Mouse (Mus musculus): ENCODE data around the gene Mad1l1. TPM values are rescaled to one million over a fixed set of nuclear protein-coding genes. Genes with fewer than 3 reads are reported as not detected.

The Mad1l1 gene
- polyA plus RNA-seq, 1 experiment from 2014 or later: 37.4 TPM

- ATAC-seq (ENCODE audit: insufficient read depth, low FRiP score): no peak
- Histone ChIP-seq H3K4me2 (ENCODE audit: low read depth, low read length) (no peak overlapping the region), H3K4me1 (ENCODE audit: control insufficient read depth, insufficient read depth, low read length) (no peaks in the 10 kb centered on the region), H3K9me3 (replicated peaks; ENCODE audit: control insufficient read depth, low read length) (no peaks in the 10 kb centered on the region), H3K9ac (ENCODE audit: low read length) (no peak overlapping the region), H3K36me3 (ENCODE audit: control insufficient read depth, insufficient read depth, low read length) (no peaks in the 10 kb centered on the region), H3K27me3 (ENCODE audit: control insufficient read depth, insufficient read depth, low read length) (no peaks in the 10 kb centered on the region), H3K4me3 (replicated peaks; ENCODE audit: low read length) (no peak overlapping the region), H3K27ac (ENCODE audit: low read length) (no peak overlapping the region)
- 84% methylated on average over 5 of the region's 5 CpGs for WGBS
Observed at GRCm38 (mm10) chr5:140258633-140259032, 62.7 kb downstream of the Mad1l1 start.

GRCm38 (mm10) chr5:140258035-140258434 lies 63.3 kb downstream of the Mad1l1 start:
- Histone ChIP-seq H3K4me1 (ENCODE audit: control insufficient read depth, insufficient read depth, low read length) (no peaks in the 10 kb centered on the region), H3K4me2 (ENCODE audit: low read depth, low read length) (no peak overlapping the region), H3K27me3 (ENCODE audit: control insufficient read depth, insufficient read depth, low read length) (no peaks in the 10 kb centered on the region), H3K4me3 (replicated peaks; ENCODE audit: low read length) (no peak overlapping the region), H3K27ac (ENCODE audit: low read length) (no peak overlapping the region), H3K9ac (ENCODE audit: low read length) (no peak overlapping the region), H3K9me3 (replicated peaks; ENCODE audit: control insufficient read depth, low read length) (no peaks in the 10 kb centered on the region), H3K36me3 (ENCODE audit: control insufficient read depth, insufficient read depth, low read length) (no peaks in the 10 kb centered on the region)
- ATAC-seq (ENCODE audit: insufficient read depth, low FRiP score): no peak
- 89% methylated on average over 3 of the region's 3 CpGs for WGBS

GRCm38 (mm10) chr5:140257439-140257838 lies 63.9 kb downstream of the Mad1l1 start:
- 89% methylated on average over 5 of the region's 5 CpGs for WGBS
- Histone ChIP-seq H3K9ac (ENCODE audit: low read length) (no peak overlapping the region), H3K27me3 (ENCODE audit: control insufficient read depth, insufficient read depth, low read length) (no peaks in the 10 kb centered on the region), H3K4me1 (ENCODE audit: control insufficient read depth, insufficient read depth, low read length) (no peaks in the 10 kb centered on the region), H3K4me3 (replicated peaks; ENCODE audit: low read length) (no peak overlapping the region), H3K4me2 (ENCODE audit: low read depth, low read length) (no peak overlapping the region), H3K36me3 (ENCODE audit: control insufficient read depth, insufficient read depth, low read length) (no peaks in the 10 kb centered on the region), H3K9me3 (replicated peaks; ENCODE audit: control insufficient read depth, low read length) (no peaks in the 10 kb centered on the region), H3K27ac (ENCODE audit: low read length) (no peak overlapping the region)
- no peak for ATAC-seq (ENCODE audit: insufficient read depth, low FRiP score)

GRCm38 (mm10) chr5:140256685-140257084 lies 64.7 kb downstream of the Mad1l1 start:
- no peaks in the 10 kb centered on the region for H3K4me1 ChIP-seq (ENCODE audit: control insufficient read depth, insufficient read depth, low read length)
- H3K9ac ChIP-seq (ENCODE audit: low read length): no peak overlapping the region
- no peak for ATAC-seq (ENCODE audit: insufficient read depth, low FRiP score)
- no peak overlapping the region for H3K4me2 ChIP-seq (ENCODE audit: low read depth, low read length)
- WGBS: 80% methylated on average over 10 of the region's 10 CpGs
- no peaks in the 10 kb centered on the region for H3K36me3 ChIP-seq (ENCODE audit: control insufficient read depth, insufficient read depth, low read length)
- H3K9me3 ChIP-seq (replicated peaks; ENCODE audit: control insufficient read depth, low read length): no peaks in the 10 kb centered on the region
- H3K27ac ChIP-seq (ENCODE audit: low read length): no peak overlapping the region
- no peaks in the 10 kb centered on the region for H3K27me3 ChIP-seq (ENCODE audit: control insufficient read depth, insufficient read depth, low read length)
- H3K4me3 ChIP-seq (replicated peaks; ENCODE audit: low read length): no peak overlapping the region

- H3K36me3 ChIP-seq (ENCODE audit: control insufficient read depth, insufficient read depth, low read length): no peaks in the 10 kb centered on the region
- no peaks in the 10 kb centered on the region for H3K4me1 ChIP-seq (ENCODE audit: control insufficient read depth, insufficient read depth, low read length)
- WGBS: 73% methylated on average over 5 of the region's 5 CpGs
- no peak overlapping the region for H3K9ac ChIP-seq (ENCODE audit: low read length)
- ATAC-seq (ENCODE audit: insufficient read depth, low FRiP score): no peak
- H3K4me3 ChIP-seq (replicated peaks; ENCODE audit: low read length): no peak overlapping the region
- no peaks in the 10 kb centered on the region for H3K9me3 ChIP-seq (replicated peaks; ENCODE audit: control insufficient read depth, low read length)
- no peaks in the 10 kb centered on the region for H3K27me3 ChIP-seq (ENCODE audit: control insufficient read depth, insufficient read depth, low read length)
- no peak overlapping the region for H3K27ac ChIP-seq (ENCODE audit: low read length)
- H3K4me2 ChIP-seq (ENCODE audit: low read depth, low read length): no peak overlapping the region
Observed at GRCm38 (mm10) chr5:140255265-140255664, 66.1 kb downstream of the Mad1l1 start.

GRCm38 (mm10) chr5:140254656-140255055 lies 66.7 kb downstream of the Mad1l1 start:
- H3K27me3 ChIP-seq (ENCODE audit: control insufficient read depth, insufficient read depth, low read length): no peaks in the 10 kb centered on the region
- WGBS: 92% methylated on average over 1 of the region's 1 CpGs
- H3K9ac ChIP-seq (ENCODE audit: low read length): no peak overlapping the region
- no peak overlapping the region for H3K4me2 ChIP-seq (ENCODE audit: low read depth, low read length)
- no peaks in the 10 kb centered on the region for H3K36me3 ChIP-seq (ENCODE audit: control insufficient read depth, insufficient read depth, low read length)
- H3K9me3 ChIP-seq (replicated peaks; ENCODE audit: control insufficient read depth, low read length): no peaks in the 10 kb centered on the region
- no peak overlapping the region for H3K4me3 ChIP-seq (replicated peaks; ENCODE audit: low read length)
- H3K27ac ChIP-seq (ENCODE audit: low read length): no peak overlapping the region
- H3K4me1 ChIP-seq (ENCODE audit: control insufficient read depth, insufficient read depth, low read length): no peaks in the 10 kb centered on the region
- ATAC-seq (ENCODE audit: insufficient read depth, low FRiP score): no peak

GRCm38 (mm10) chr5:140251989-140252388 lies 69.4 kb downstream of the Mad1l1 start:
- ATAC-seq (ENCODE audit: insufficient read depth, low FRiP score): no peak
- Histone ChIP-seq H3K4me2 (ENCODE audit: low read depth, low read length) (no peak overlapping the region), H3K9me3 (replicated peaks; ENCODE audit: control insufficient read depth, low read length) (no peaks in the 10 kb centered on the region), H3K4me3 (replicated peaks; ENCODE audit: low read length) (no peak overlapping the region), H3K36me3 (ENCODE audit: control insufficient read depth, insufficient read depth, low read length) (no peaks in the 10 kb centered on the region), H3K4me1 (ENCODE audit: control insufficient read depth, insufficient read depth, low read length) (no peaks in the 10 kb centered on the region), H3K9ac (ENCODE audit: low read length) (no peak overlapping the region), H3K27ac (ENCODE audit: low read length) (no peak overlapping the region), H3K27me3 (ENCODE audit: control insufficient read depth, insufficient read depth, low read length) (no peaks in the 10 kb centered on the region)
- WGBS: 89% methylated on average over 2 of the region's 2 CpGs

- no peak overlapping the region for H3K4me3 ChIP-seq (replicated peaks; ENCODE audit: low read length)
- H3K27me3 ChIP-seq (ENCODE audit: control insufficient read depth, insufficient read depth, low read length): no peaks in the 10 kb centered on the region
- 87% methylated on average over 3 of the region's 3 CpGs for WGBS
- no peak overlapping the region for H3K4me2 ChIP-seq (ENCODE audit: low read depth, low read length)
- no peak for ATAC-seq (ENCODE audit: insufficient read depth, low FRiP score)
- H3K9me3 ChIP-seq (replicated peaks; ENCODE audit: control insufficient read depth, low read length): no peaks in the 10 kb centered on the region
- H3K4me1 ChIP-seq (ENCODE audit: control insufficient read depth, insufficient read depth, low read length): no peaks in the 10 kb centered on the region
- H3K9ac ChIP-seq (ENCODE audit: low read length): no peak overlapping the region
- H3K36me3 ChIP-seq (ENCODE audit: control insufficient read depth, insufficient read depth, low read length): no peaks in the 10 kb centered on the region
- no peak overlapping the region for H3K27ac ChIP-seq (ENCODE audit: low read length)
Observed at GRCm38 (mm10) chr5:140250370-140250769, 71.0 kb downstream of the Mad1l1 start.

- no peaks in the 10 kb centered on the region for H3K4me1 ChIP-seq (ENCODE audit: control insufficient read depth, insufficient read depth, low read length)
- no peak overlapping the region for H3K27ac ChIP-seq (ENCODE audit: low read length)
- H3K9me3 ChIP-seq (replicated peaks; ENCODE audit: control insufficient read depth, low read length): no peaks in the 10 kb centered on the region
- H3K27me3 ChIP-seq (ENCODE audit: control insufficient read depth, insufficient read depth, low read length): no peaks in the 10 kb centered on the region
- no peaks in the 10 kb centered on the region for H3K36me3 ChIP-seq (ENCODE audit: control insufficient read depth, insufficient read depth, low read length)
- H3K4me2 ChIP-seq (ENCODE audit: low read depth, low read length): no peak overlapping the region
- 84% methylated on average over 6 of the region's 6 CpGs for WGBS
- no peak overlapping the region for H3K9ac ChIP-seq (ENCODE audit: low read length)
- no peak overlapping the region for H3K4me3 ChIP-seq (replicated peaks; ENCODE audit: low read length)
- no peak for ATAC-seq (ENCODE audit: insufficient read depth, low FRiP score)
Observed at GRCm38 (mm10) chr5:140249359-140250062, 71.8 kb downstream of the Mad1l1 start.

Measured in stomach, embryonic 16.5 days (tissue).